Mouse (Mus musculus) liver, embryonic 13.5 days (tissue): ENCODE data around the gene Rec114. TPM values are rescaled to one million over a fixed set of nuclear protein-coding genes. Genes with fewer than 3 reads are reported as not detected.

Experiments used
- ATAC-seq: fragments of 200-750 bp; cut with Nextera tagmentation; 2 replicates; pipeline ENCODE4 v1.8.0; 2017; ENCODE audit warnings: low read depth, mild to moderate bottlenecking, moderate number of reproducible peaks, moderate library complexity
- DNase-seq: peaks from one replicate; pipeline ENCODE4 v3.0.0; 2022
- H3K27ac ChIP-seq: fragments of 300-500 bp; sonication (generic); 2 replicates; pipeline ENCODE4 v1.5.1; 2015; ENCODE audit warnings: moderate library complexity, mild to moderate bottlenecking, inconsistent platforms
- H3K27me3 ChIP-seq: fragments of 300-500 bp; sonication (generic); 2 replicates; pipeline ENCODE4 v1.6.1; 2015; ENCODE audit warnings: mild to moderate bottlenecking, inconsistent platforms
- H3K36me3 ChIP-seq: fragments of 300-500 bp; sonication (generic); 2 replicates; pipeline ENCODE4 v1.6.1; 2015; ENCODE audit warnings: mild to moderate bottlenecking, inconsistent platforms
- H3K4me1 ChIP-seq: fragments of 300-500 bp; sonication (generic); replicated peaks from 2 replicates; pipeline ENCODE4 v1.6.1; 2015; ENCODE audit warnings: inconsistent platforms
- H3K4me2 ChIP-seq: fragments of 300-500 bp; sonication (generic); 2 replicates; pipeline ENCODE4 v1.6.1; 2015; ENCODE audit warnings: inconsistent platforms, mild to moderate bottlenecking, moderate library complexity
- H3K4me3 ChIP-seq: fragments of 300-500 bp; sonication (generic); replicated peaks from 2 replicates; pipeline ENCODE4 v1.5.1; 2015; ENCODE audit warnings: mild to moderate bottlenecking, inconsistent platforms
- H3K9ac ChIP-seq: fragments of 300-500 bp; sonication (generic); 2 replicates; pipeline ENCODE4 v1.6.1; 2015; ENCODE audit warnings: mild to moderate bottlenecking, inconsistent platforms
- H3K9me3 ChIP-seq: fragments of 300-500 bp; sonication (generic); replicated peaks from 2 replicates; pipeline ENCODE4 v1.6.1; 2016; ENCODE audit warnings: inconsistent platforms
- WGBS: fragments of 180-500 bp; shearing (Covaris S2); methylation state at CpG from one replicate; pipeline ENCODE4 v1.1.7; 2015; ENCODE audit not compliant: insufficient replicate concordance; 5-methylcytosine and 5-hydroxymethylcytosine counted together
- polyA plus RNA-seq: library from polyadenylated mRNA; unstranded; fragments of >200 nt; fragmentation: Nextera tagmentation; extraction: Ambion mirVana; gene quantifications from 2 replicates; pipeline ENCODE4 v1.2.1, GENCODE M21; 2015

Gene Rec114
- polyA plus RNA-seq, 1 experiment from 2014 or later = 30.4 TPM

GRCm38 (mm10) chr9:58649265-58649626 lies 94.5 kb downstream of the Rec114 start:
- DNase-seq = no peak
- H3K36me3 ChIP-seq = peaks cover 75% of the 10 kb centered on the region
- peak overlapping the region; percentile 26 for H3K9ac ChIP-seq
- peak; percentile 59 for ATAC-seq
- no peak overlapping the region for H3K4me3 ChIP-seq
- no peaks in the 10 kb centered on the region for H3K9me3 ChIP-seq
- H3K4me2 ChIP-seq = 0 out of 2 replicates have a peak overlapping the region, but pooled peaks have one; percentile 8
- 32% methylated on average over 4 of the region's 4 CpGs for WGBS
- no peaks in the 10 kb centered on the region for H3K27me3 ChIP-seq
- H3K4me1 ChIP-seq = peaks cover 50% of the 10 kb centered on the region
- peak overlapping the region; percentile 77 for H3K27ac ChIP-seq

GRCm38 (mm10) chr9:58648406-58649264 lies 95.1 kb downstream of the Rec114 start:
- ATAC-seq (peak; percentile 89), DNase-seq (peak; percentile 23)
- 83% methylated on average over 6 of the region's 6 CpGs for WGBS
- Histone ChIP-seq H3K4me2 (0 out of 2 replicates have a peak overlapping the region, but pooled peaks have one; percentile 8), H3K9ac (peak overlapping the region; percentile 26), H3K27me3 (no peaks in the 10 kb centered on the region), H3K4me3 (no peak overlapping the region), H3K9me3 (no peaks in the 10 kb centered on the region), H3K4me1 (peaks cover 52% of the 10 kb centered on the region), H3K36me3 (peaks cover 80% of the 10 kb centered on the region), H3K27ac (peak overlapping the region; percentile 77)

GRCm38 (mm10) chr9:58630441-58630840 lies 113.3 kb downstream of the Rec114 start:
- no peak overlapping the region for H3K4me2 ChIP-seq
- WGBS = 82% methylated on average over 2 of the region's 2 CpGs
- no peak overlapping the region for H3K9ac ChIP-seq
- H3K27me3 ChIP-seq = no peaks in the 10 kb centered on the region
- 0 out of 2 replicates have a peak, but pooled peaks cover 2% of the 10 kb centered on the region for H3K4me1 ChIP-seq
- H3K36me3 ChIP-seq = peaks cover 63% of the 10 kb centered on the region
- H3K4me3 ChIP-seq = no peak overlapping the region
- no peaks in the 10 kb centered on the region for H3K9me3 ChIP-seq
- DNase-seq (no peak), ATAC-seq (no peak)
- no peak overlapping the region for H3K27ac ChIP-seq

GRCm38 (mm10) chr9:58627197-58627596 lies 116.6 kb downstream of the Rec114 start:
- Histone ChIP-seq H3K27me3 (no peaks in the 10 kb centered on the region), H3K4me2 (no peak overlapping the region), H3K4me3 (no peak overlapping the region), H3K9me3 (no peaks in the 10 kb centered on the region), H3K9ac (no peak overlapping the region), H3K27ac (no peak overlapping the region), H3K36me3 (peaks cover 51% of the 10 kb centered on the region), H3K4me1 (peaks cover 12% of the 10 kb centered on the region)
- ATAC-seq (no peak), DNase-seq (no peak)
- 59% methylated on average over 2 of the region's 2 CpGs for WGBS

GRCm38 (mm10) chr9:58623009-58623408 lies 120.8 kb downstream of the Rec114 start:
- Histone ChIP-seq H3K4me1 (peaks cover 27% of the 10 kb centered on the region), H3K4me3 (no peak overlapping the region), H3K4me2 (no peak overlapping the region), H3K27ac (no peak overlapping the region), H3K27me3 (no peaks in the 10 kb centered on the region), H3K9ac (no peak overlapping the region), H3K9me3 (no peaks in the 10 kb centered on the region), H3K36me3 (peaks cover 22% of the 10 kb centered on the region)
- WGBS = 91% methylated on average over 1 of the region's 1 CpGs
- ATAC-seq = no peak
- DNase-seq = no peak

GRCm38 (mm10) chr9:58615064-58615938 lies 128.5 kb downstream of the Rec114 start:
- Histone ChIP-seq H3K27ac (no peak overlapping the region), H3K4me3 (no peak overlapping the region), H3K36me3 (0 out of 2 replicates have a peak, but pooled peaks cover 5% of the 10 kb centered on the region), H3K9ac (no peak overlapping the region), H3K4me2 (no peak overlapping the region), H3K4me1 (peaks cover 54% of the 10 kb centered on the region), H3K27me3 (no peaks in the 10 kb centered on the region), H3K9me3 (no peaks in the 10 kb centered on the region)
- DNase-seq (no peak), ATAC-seq (no peak)
- WGBS = 73% methylated on average over 3 of the region's 3 CpGs

GRCm38 (mm10) chr9:58613790-58614189 lies 130.0 kb downstream of the Rec114 start:
- Histone ChIP-seq H3K36me3 (0 out of 2 replicates have a peak, but pooled peaks cover 4% of the 10 kb centered on the region), H3K4me2 (no peak overlapping the region), H3K9me3 (no peaks in the 10 kb centered on the region), H3K9ac (no peak overlapping the region), H3K4me3 (no peak overlapping the region), H3K27ac (no peak overlapping the region), H3K27me3 (no peaks in the 10 kb centered on the region), H3K4me1 (peaks cover 53% of the 10 kb centered on the region)
- WGBS = 80% methylated on average over 1 of the region's 1 CpGs
- no peak for ATAC-seq
- no peak for DNase-seq

Other genes starting within 250 kb of the Rec114 start
- 1.9 and 2.3 TPM in 2 replicates for gene Cd276, start 188.5 kb downstream of the Rec114 start, polyA plus RNA-seq
- 98.0 and 104 TPM in 2 replicates for gene Nptn, start 161.7 kb downstream of the Rec114 start, polyA plus RNA-seq
- not detected in 2 replicates for gene Hcn4, start 79.4 kb upstream of the Rec114 start, polyA plus RNA-seq